Mouse (Mus musculus) forebrain, embryonic 10.5 days (tissue): Measurements from ENCODE around the gene Hyal3. TPM values are rescaled to one million over a fixed set of nuclear protein-coding genes. Genes with fewer than 3 reads are reported as not detected.
A peak's percentile ranks its signal among the peaks of the same experiment; 100 is the strongest.

Experiments
- DNase-seq: peaks from one replicate; pipeline ENCODE4 v3.0.0-alpha.2; 2017; ENCODE audit warnings: low spot score; ENCODE audit errors: extremely low spot score
- H3K27ac ChIP-seq: fragments of 300-500 bp; sonication (generic); 2 replicates; pipeline ENCODE4 v1.5.1; 2016; ENCODE audit warnings: mild to moderate bottlenecking
- H3K27me3 ChIP-seq: fragments of 300-500 bp; sonication (generic); 2 replicates; pipeline ENCODE4 v1.6.1; 2016; ENCODE audit warnings: mild to moderate bottlenecking; ENCODE audit not compliant: poor library complexity, severe bottlenecking
- H3K36me3 ChIP-seq: fragments of 300-500 bp; sonication (generic); replicated peaks from 2 replicates; pipeline ENCODE4 v1.6.1; 2016; ENCODE audit warnings: mild to moderate bottlenecking, moderate library complexity
- H3K4me1 ChIP-seq: fragments of 300-500 bp; sonication (generic); 2 replicates; pipeline ENCODE4 v1.6.1; 2016
- H3K4me3 ChIP-seq: fragments of 300-500 bp; sonication (generic); 2 replicates; pipeline ENCODE4 v1.5.1; 2016; ENCODE audit warnings: mild to moderate bottlenecking, moderate library complexity
- H3K9me3 ChIP-seq: fragments of 300-500 bp; sonication (generic); 2 replicates; pipeline ENCODE4 v1.6.1; 2016; ENCODE audit warnings: mild to moderate bottlenecking, moderate library complexity
- WGBS: fragments of 180-500 bp; shearing (Covaris S2); methylation state at CpG from one replicate; pipeline ENCODE4 v1.1.7; 2016; 5-methylcytosine and 5-hydroxymethylcytosine counted together
- polyA plus RNA-seq: library from polyadenylated mRNA; unstranded; fragments of >200 nt; fragmentation: Nextera tagmentation; extraction: Ambion mirVana; gene quantifications from 2 replicates; pipeline ENCODE4 v1.2.1, GENCODE M21; 2016

Hyal3 gene
- polyA plus RNA-seq, 1 experiment from 2014 or later = 0.42 TPM

- WGBS = 87% methylated on average over 11 of the region's 11 CpGs
- Histone ChIP-seq H3K27me3 (peaks cover 11% of the 10 kb centered on the region), H3K27ac (no peak overlapping the region), H3K4me3 (peak overlapping the region; percentile 70; the same call in 1 of the 2 replicates), H3K36me3 (peaks cover 44% of the 10 kb centered on the region), H3K4me1 (peaks cover 59% of the 10 kb centered on the region), H3K9me3 (no peaks in the 10 kb centered on the region)
- no peak for DNase-seq
These were observed 37.3 kb upstream of the Hyal3 start for GRCm38 (mm10) chr9:107543299-107543698.

DNA sequence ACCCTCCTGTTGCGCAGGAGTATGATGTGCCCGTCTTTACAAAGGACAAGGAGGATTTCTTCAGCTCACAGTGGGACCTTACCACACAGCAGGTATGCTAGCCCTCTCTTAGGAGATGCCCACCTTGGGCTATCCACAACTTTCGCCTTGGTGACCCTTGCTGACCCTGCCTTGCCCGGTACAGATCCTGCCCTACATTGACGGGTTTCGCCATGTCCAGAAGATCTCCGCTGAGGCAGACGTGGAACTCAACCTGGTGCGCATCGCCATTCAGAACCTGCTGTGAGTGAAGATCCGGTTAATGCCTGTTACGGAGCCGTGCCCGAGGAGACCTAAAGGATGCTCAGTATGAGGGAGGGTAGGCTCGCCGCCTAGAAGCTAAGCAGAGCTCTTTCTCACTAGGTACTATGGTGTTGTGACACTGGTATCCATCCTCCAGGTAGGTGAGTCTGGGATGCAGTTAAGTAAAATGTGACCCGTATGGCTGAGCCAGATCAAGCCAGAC is 36.4 kb upstream of the Hyal3 start:
- no peak for DNase-seq
- Histone ChIP-seq H3K36me3 (peaks cover 35% of the 10 kb centered on the region), H3K4me3 (no peak overlapping the region; the same call in 1 of the 2 replicates), H3K9me3 (no peaks in the 10 kb centered on the region), H3K4me1 (peaks cover 59% of the 10 kb centered on the region), H3K27ac (no peak overlapping the region), H3K27me3 (peaks cover 20% of the 10 kb centered on the region)
- WGBS = 94% methylated on average over 17 of the region's 17 CpGs

DNA sequence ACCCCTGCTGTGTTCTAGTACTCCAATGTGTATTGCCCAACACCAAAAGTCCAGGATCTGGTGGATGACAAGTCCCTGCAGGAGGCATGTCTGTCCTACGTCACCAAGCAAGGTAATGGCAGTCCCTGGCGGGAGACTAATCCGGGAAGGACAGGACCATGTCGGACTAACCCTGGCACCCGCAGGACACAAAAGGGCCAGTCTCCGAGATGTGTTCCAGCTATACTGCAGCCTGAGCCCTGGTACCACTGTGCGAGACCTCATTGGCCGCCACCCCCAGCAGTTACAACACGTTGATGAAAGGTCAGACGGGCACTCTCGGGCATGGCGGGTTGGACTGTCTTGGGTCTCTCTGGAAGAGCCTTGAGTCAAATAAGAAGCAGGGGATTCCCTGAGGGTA is 35.9 kb upstream of the Hyal3 start:
- Histone ChIP-seq H3K36me3 (peaks cover 30% of the 10 kb centered on the region), H3K4me1 (peaks cover 61% of the 10 kb centered on the region), H3K4me3 (no peak overlapping the region), H3K27ac (no peak overlapping the region), H3K27me3 (peaks cover 25% of the 10 kb centered on the region), H3K9me3 (no peaks in the 10 kb centered on the region)
- DNase-seq = no peak
- 96% methylated on average over 12 of the region's 12 CpGs for WGBS

- Histone ChIP-seq H3K27me3 (peaks cover 30% of the 10 kb centered on the region), H3K4me3 (peak overlapping the region; percentile 16; the same call in 1 of the 2 replicates), H3K9me3 (no peaks in the 10 kb centered on the region), H3K4me1 (peaks cover 63% of the 10 kb centered on the region), H3K36me3 (peaks cover 25% of the 10 kb centered on the region), H3K27ac (no peak overlapping the region)
- 85% methylated on average over 10 of the region's 10 CpGs for WGBS
- DNase-seq = no peak
These were observed 35.4 kb upstream of the Hyal3 start for GRCm38 (mm10) chr9:107545199-107545598.

DNA sequence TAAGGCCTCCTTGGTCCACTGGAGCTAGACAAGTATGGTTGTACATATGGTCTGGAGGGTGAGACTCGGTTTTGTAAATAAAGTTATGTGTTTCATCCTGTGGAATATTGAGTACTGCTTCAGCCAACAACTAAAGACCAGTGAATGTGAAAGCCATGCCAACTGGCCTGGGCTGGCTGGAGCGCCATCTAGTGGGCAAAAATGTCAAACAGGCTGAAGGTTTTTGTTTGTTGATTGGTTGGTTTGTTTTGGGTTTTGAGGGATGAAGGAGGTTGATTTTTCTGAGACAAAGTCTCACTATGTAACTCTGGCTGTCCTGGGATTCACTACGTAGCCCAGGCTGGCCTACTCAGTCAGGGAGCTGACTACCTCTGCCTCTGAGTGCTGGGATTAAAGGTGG is 35.0 kb upstream of the Hyal3 start:
- 5% methylated on average over 3 of the region's 3 CpGs for WGBS
- Histone ChIP-seq H3K36me3 (peaks cover 23% of the 10 kb centered on the region), H3K9me3 (no peaks in the 10 kb centered on the region), H3K4me3 (peak overlapping the region; percentile 16; the same call in 1 of the 2 replicates), H3K4me1 (peaks cover 63% of the 10 kb centered on the region), H3K27ac (no peak overlapping the region), H3K27me3 (peaks cover 34% of the 10 kb centered on the region)
- DNase-seq = peak; percentile 77

GRCm38 (mm10) chr9:107547026-107547425 is 33.6 kb upstream of the Hyal3 start, which contains the start of gene Zmynd10:
Zmynd10 (plus strand) TSS chr9:107547298.
- peaks cover 48% of the 10 kb centered on the region for H3K27me3 ChIP-seq
- peaks cover 66% of the 10 kb centered on the region for H3K4me1 ChIP-seq
- H3K9me3 ChIP-seq = no peaks in the 10 kb centered on the region
- WGBS = 5% methylated on average over 20 of the region's 20 CpGs
- H3K36me3 ChIP-seq = peaks cover 23% of the 10 kb centered on the region
- H3K27ac ChIP-seq = peak within 1 kb of the TSS; percentile 59
- peak within 1 kb of the TSS; percentile 42 for H3K4me3 ChIP-seq
- DNase-seq = peak; percentile 91

DNA sequence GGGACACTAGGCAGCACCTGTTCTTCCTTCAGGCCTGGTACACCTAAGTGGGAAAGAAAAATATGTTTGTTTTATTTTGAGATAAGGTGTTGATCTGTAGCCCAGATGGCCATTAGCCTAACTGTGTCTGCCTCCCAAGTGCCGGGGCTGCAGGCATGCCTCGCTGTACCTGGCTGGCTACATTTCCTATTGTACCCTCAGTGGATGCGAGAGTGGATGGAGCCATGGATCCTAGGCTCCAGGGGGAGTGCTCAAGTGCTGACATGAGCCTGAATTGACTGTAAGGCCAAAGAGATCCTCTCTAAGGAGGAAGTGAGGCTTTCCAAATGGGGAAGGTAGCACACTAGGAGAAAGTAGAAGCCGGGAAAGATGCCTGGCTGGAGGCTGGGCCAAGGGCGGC is 32.7 kb upstream of the Hyal3 start:
- Histone ChIP-seq H3K36me3 (peaks cover 23% of the 10 kb centered on the region), H3K27ac (0 out of 2 replicates have a peak overlapping the region, but pooled peaks have one; percentile 35), H3K9me3 (no peaks in the 10 kb centered on the region), H3K27me3 (peaks cover 58% of the 10 kb centered on the region), H3K4me3 (no peak overlapping the region), H3K4me1 (peaks cover 66% of the 10 kb centered on the region)
- no peak for DNase-seq
- 79% methylated on average over 5 of the region's 5 CpGs for WGBS

DNA sequence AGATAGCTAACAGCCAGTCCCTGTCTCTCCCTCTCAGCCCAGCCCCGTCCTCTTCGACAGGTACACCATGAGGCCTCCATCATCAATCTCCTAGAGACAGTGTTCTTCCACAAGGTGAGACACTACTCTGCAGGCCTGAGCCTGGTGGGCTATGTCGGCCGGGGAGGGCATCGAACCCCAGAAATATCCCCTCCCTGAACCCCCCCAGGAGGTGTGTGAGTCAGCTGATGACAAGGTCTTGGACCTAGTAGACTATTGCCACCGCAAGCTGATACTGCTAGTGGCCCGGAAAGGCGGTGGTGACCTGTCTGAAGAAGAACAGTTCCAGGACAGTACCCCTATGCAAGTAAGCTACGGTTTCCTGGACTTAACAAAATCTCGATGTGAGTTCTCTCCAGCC is 31.8 kb upstream of the Hyal3 start:
- 90% methylated on average over 10 of the region's 10 CpGs for WGBS
- Histone ChIP-seq H3K4me3 (no peak overlapping the region), H3K36me3 (peaks cover 16% of the 10 kb centered on the region), H3K27ac (peak overlapping the region; percentile 9; the same call in 1 of the 2 replicates), H3K27me3 (peaks cover 61% of the 10 kb centered on the region), H3K4me1 (peaks cover 70% of the 10 kb centered on the region), H3K9me3 (no peaks in the 10 kb centered on the region)
- DNase-seq = no peak

- WGBS = 89% methylated on average over 20 of the region's 20 CpGs
- DNase-seq = no peak
- Histone ChIP-seq H3K27ac (peak overlapping the region; percentile 9; the same call in 1 of the 2 replicates), H3K4me3 (no peak overlapping the region), H3K36me3 (peaks cover 10% of the 10 kb centered on the region), H3K9me3 (no peaks in the 10 kb centered on the region), H3K27me3 (peaks cover 61% of the 10 kb centered on the region), H3K4me1 (peaks cover 74% of the 10 kb centered on the region)
These were observed 31.1 kb upstream of the Hyal3 start for GRCm38 (mm10) chr9:107549297-107550074.

DNA sequence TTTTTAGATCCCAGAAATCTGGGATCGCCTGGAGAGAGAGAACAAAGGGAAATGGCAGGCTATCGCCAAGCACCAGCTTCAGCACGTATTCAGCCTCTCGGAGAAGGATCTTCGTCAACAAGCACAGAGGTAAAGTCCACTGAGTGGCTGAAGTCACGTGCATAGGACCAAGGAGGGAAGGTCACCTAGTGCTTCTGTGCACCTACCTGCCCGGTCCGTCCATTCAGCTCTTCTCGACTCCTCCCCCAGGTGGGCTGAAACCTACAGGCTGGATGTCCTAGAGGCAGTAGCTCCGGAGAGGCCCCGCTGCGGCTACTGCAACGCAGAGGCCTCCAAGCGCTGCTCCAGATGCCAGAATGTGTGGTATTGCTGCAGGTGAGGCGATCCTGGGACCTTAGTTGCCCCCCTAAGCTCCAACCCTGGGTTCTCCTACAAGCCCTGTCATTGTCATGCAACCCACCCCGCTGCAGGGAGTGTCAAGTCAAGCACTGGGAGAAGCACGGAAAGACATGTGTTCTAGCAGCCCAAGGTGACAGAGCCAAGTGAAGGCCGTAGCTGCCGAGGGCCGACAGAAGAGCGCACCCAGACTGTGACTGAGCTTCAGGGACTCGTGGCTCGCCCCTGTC is 30.0 kb upstream of the Hyal3 start:
- WGBS = 21% methylated on average over 23 of the region's 23 CpGs
- DNase-seq = peak; percentile 41
- peaks cover 85% of the 10 kb centered on the region for H3K4me1 ChIP-seq

DNA sequence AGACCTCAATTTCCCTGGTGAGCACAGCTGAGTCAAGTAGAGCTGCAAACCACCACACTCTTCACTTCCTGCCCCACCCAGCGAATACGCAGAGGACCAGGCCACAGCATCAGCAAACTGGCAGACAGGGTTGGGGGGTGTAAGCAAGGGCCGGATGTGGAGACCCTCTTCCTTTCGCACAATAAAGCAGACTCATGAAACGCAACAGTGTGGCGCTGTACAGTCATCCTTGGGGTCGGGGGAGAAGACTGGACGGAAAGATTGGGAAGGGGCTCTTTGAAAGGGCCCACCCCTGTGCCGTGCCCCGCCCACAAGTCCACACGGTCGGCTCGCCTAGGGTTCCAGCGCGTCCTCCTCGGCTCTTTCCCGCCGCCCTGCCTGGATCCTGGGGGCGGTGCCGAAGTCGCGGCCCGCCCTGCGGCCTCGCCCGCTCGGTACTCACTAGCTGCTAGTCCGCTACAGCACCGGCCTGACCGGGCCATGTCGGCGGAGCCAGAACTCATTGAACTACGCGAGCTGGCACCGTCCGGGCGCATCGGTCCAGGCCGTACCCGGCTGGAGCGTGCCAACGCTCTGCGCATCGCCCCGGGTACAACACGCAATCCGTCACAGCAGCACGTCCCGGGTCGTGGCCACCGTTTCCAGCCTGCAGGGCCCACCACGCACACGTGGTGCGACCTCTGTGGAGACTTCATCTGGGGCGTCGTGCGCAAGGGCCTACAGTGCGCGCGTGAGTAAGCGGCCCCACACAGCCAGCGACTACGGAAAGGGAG is 29.3 kb upstream of the Hyal3 start, which contains the start of gene Rassf1:
Gene Rassf1, plus strand, starts transcription at position 439 of the 773 bp plus-strand sequence.
- H3K27me3 ChIP-seq = peaks cover 61% of the 10 kb centered on the region
- under 1% methylated on average over 63 of the region's 63 CpGs for WGBS
- H3K4me1 ChIP-seq = peaks cover 85% of the 10 kb centered on the region
- H3K9me3 ChIP-seq = no peaks in the 10 kb centered on the region
- H3K4me3 ChIP-seq = peak within 1 kb of the TSS; percentile 88
- peaks cover 4% of the 10 kb centered on the region; the same call in 1 of the 2 replicates for H3K36me3 ChIP-seq
- H3K27ac ChIP-seq = peak within 1 kb of the TSS; percentile 88
- DNase-seq = peak; percentile 74

More for the DNA sequence above, 30.0 kb upstream of the Hyal3 start:
- Histone ChIP-seq H3K27ac (peak overlapping the region; percentile 88), H3K27me3 (peaks cover 61% of the 10 kb centered on the region), H3K9me3 (no peaks in the 10 kb centered on the region), H3K4me3 (peak overlapping the region; percentile 88), H3K36me3 (no peaks in the 10 kb centered on the region)

GRCm38 (mm10) chr9:107551890-107552355 is 28.7 kb upstream of the Hyal3 start:
- H3K4me1 ChIP-seq = peaks cover 85% of the 10 kb centered on the region
- H3K4me3 ChIP-seq = peak overlapping the region; percentile 88
- no peak for DNase-seq
- peak overlapping the region; percentile 88 for H3K27ac ChIP-seq
- H3K27me3 ChIP-seq = peaks cover 61% of the 10 kb centered on the region
- no peaks in the 10 kb centered on the region for H3K9me3 ChIP-seq
- whole genome bisulfite sequencing = 2% methylated on average over 8 of the region's 8 CpGs
- peaks cover 10% of the 10 kb centered on the region for H3K36me3 ChIP-seq
